Mouse (Mus musculus): ENCODE measurements around the gene Gm20388.

- TF ChIP-seq CTCF (IDR thresholded peaks at IDR 0.05; ENCODE audit: low read depth, low read length) (no peak), POLR2A (IDR thresholded peaks at IDR 0.05; ENCODE audit: insufficient read depth, low read length) (no peak)
Measured at GRCm38 (mm10) chr8:121978670-121979069, 2068.0 kb downstream of the Gm20388 start.

Measured in ES-Bruce4 (cell line).